In the genomic region with DNA sequence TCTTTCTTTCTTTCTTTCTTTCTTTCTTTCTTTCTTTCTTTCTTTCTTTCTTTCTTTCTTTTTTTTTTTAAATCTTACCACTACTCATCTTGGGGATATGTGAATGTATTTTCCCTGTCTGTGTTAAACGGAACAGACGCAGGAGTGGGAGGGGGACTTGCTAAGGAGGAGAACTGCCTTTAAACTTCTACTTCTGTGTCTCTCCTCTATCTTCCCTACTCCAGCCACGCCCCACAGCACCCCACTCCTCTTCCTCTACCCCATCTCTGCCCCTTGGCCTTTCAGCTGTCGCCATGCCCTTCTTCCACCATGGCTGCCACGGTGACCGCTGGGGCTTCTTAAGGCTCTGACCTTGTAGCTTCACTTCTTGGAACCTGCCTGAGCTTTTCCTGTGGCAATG, we compare ENCODE assay signal across 13 mouse cellular contexts. TPM values are rescaled to one million over a fixed set of nuclear protein-coding genes. Genes with fewer than 3 reads are reported as not detected.
DNase-seq lines count a peak whose midpoint lies in the region; ATAC-seq and TF ChIP-seq lines count a peak whose summit lies in the region.
"Had no signal": no experiment of that assay in that cellular context is flagged by ENCODE, and none has a peak within 500 bp of the region (broad histone marks: within the 10 kb centered on the region; RNA-seq: fewer than 3 reads in every experiment).

No protein-coding gene starts in this region.

- 62% methylated on average over 6 of the region's 6 CpGs for WGBS in liver, embryonic 11.5 days
- WGBS in embryonic facial prominence, embryonic 12.5 days: 67% methylated on average over 6 of the region's 6 CpGs
- 52% methylated on average over 6 of the region's 6 CpGs for WGBS in intestine, embryonic 15.5 days
- 49% methylated on average over 6 of the region's 6 CpGs for WGBS in liver, postnatal 0 days (ENCODE audit: insufficient replicate concordance)

- peak overlapping the region; percentile 13; the same call in 1 of the 2 replicates for H3K9ac ChIP-seq in liver, embryonic 11.5 days (ENCODE audit: low read depth, low read length)
- H3K9ac ChIP-seq in embryonic facial prominence, embryonic 12.5 days: no peak overlapping the region
- no peak overlapping the region for H3K9ac ChIP-seq in intestine, embryonic 15.5 days
- no peak overlapping the region for H3K9ac ChIP-seq in liver, postnatal 0 days (replicated peaks)
- H3K9ac ChIP-seq: forebrain, embryonic 15.5 days; kidney, embryonic 15.5 days; neural tube, embryonic 13.5 days had no signal

- H3K9me3 ChIP-seq in liver, embryonic 11.5 days (ENCODE audit: control insufficient read depth, low read length): no peaks in the 10 kb centered on the region
- H3K9me3 ChIP-seq in embryonic facial prominence, embryonic 12.5 days: no peaks in the 10 kb centered on the region
- no peaks in the 10 kb centered on the region for H3K9me3 ChIP-seq in intestine, embryonic 15.5 days
- H3K9me3 ChIP-seq in liver, postnatal 0 days (ENCODE audit: low read length): no peaks in the 10 kb centered on the region
- H3K9me3 ChIP-seq: forebrain, embryonic 15.5 days; kidney, embryonic 15.5 days; megakaryocyte, embryonic 14.5 days; neural tube, embryonic 13.5 days had no signal

- peak overlapping the region; percentile 64 for H3K27ac ChIP-seq in liver, embryonic 11.5 days (ENCODE audit: low read depth, low read length)
- H3K27ac ChIP-seq in embryonic facial prominence, embryonic 12.5 days: 0 out of 2 replicates have a peak overlapping the region, but pooled peaks have one; percentile 51
- peak overlapping the region; percentile 69 for H3K27ac ChIP-seq in intestine, embryonic 15.5 days
- no peak overlapping the region for H3K27ac ChIP-seq in liver, postnatal 0 days (ENCODE audit: low read depth)
- H3K27ac ChIP-seq: forebrain, embryonic 15.5 days had no signal

- H3K27me3 ChIP-seq in liver, embryonic 11.5 days (replicated peaks; ENCODE audit: control insufficient read depth, insufficient read depth, low read length): no peaks in the 10 kb centered on the region
- no peaks in the 10 kb centered on the region for H3K27me3 ChIP-seq in embryonic facial prominence, embryonic 12.5 days
- H3K27me3 ChIP-seq in intestine, embryonic 15.5 days (replicated peaks): no peaks in the 10 kb centered on the region
- no peaks in the 10 kb centered on the region for H3K27me3 ChIP-seq in liver, postnatal 0 days (ENCODE audit: insufficient read depth, low read length)

- TF ChIP-seq EP300 in liver, postnatal 0 days (IDR thresholded peaks at IDR 0.05; ENCODE audit: low read depth): no peak

- no peak overlapping the region for H3K4me3 ChIP-seq in liver, embryonic 11.5 days (ENCODE audit: low read depth, low read length)
- no peak overlapping the region for H3K4me3 ChIP-seq in embryonic facial prominence, embryonic 12.5 days
- H3K4me3 ChIP-seq in intestine, embryonic 15.5 days (replicated peaks): no peak overlapping the region
- no peak overlapping the region for H3K4me3 ChIP-seq in liver, postnatal 0 days (ENCODE audit: low read depth, low read length)
- H3K4me3 ChIP-seq: forebrain, embryonic 15.5 days; neural tube, embryonic 13.5 days had no signal

- no peak for ATAC-seq in liver, embryonic 11.5 days (replicated peaks; ENCODE audit: low FRiP score)
- ATAC-seq in embryonic facial prominence, embryonic 12.5 days (ENCODE audit: insufficient number of reproducible peaks, insufficient read depth, low FRiP score, low TSS enrichment): no peak
- ATAC-seq in intestine, embryonic 15.5 days: no peak
- no peak for ATAC-seq in liver, postnatal 0 days

- H3K4me2 ChIP-seq in liver, embryonic 11.5 days: no peak overlapping the region
- H3K4me2 ChIP-seq in embryonic facial prominence, embryonic 12.5 days (replicated peaks): no peak overlapping the region
- H3K4me2 ChIP-seq in intestine, embryonic 15.5 days (replicated peaks): no peak overlapping the region
- peak overlapping the region; percentile 68; the same call in 1 of the 2 replicates for H3K4me2 ChIP-seq in liver, postnatal 0 days (ENCODE audit: low read depth, low read length)

- no peak for TF ChIP-seq CTCF in liver, postnatal 0 days (IDR thresholded peaks at IDR 0.05; ENCODE audit: low read depth)

- DNase-seq in liver, embryonic 11.5 days (ENCODE audit: low spot score): no peak
- DNase-seq in liver: no peak
- no peak for DNase-seq in liver, postnatal 0 days
- no peak for DNase-seq in cerebellum, adult 11-12 months
- DNase-seq in left cerebral cortex, adult 8-10 months (ENCODE audit: low spot score in 2 of 2): no peak

- no peaks in the 10 kb centered on the region for H3K36me3 ChIP-seq in liver, embryonic 11.5 days (ENCODE audit: control insufficient read depth, insufficient read depth, low read length)
- no peaks in the 10 kb centered on the region for H3K36me3 ChIP-seq in embryonic facial prominence, embryonic 12.5 days
- no peaks in the 10 kb centered on the region for H3K36me3 ChIP-seq in intestine, embryonic 15.5 days
- no peaks in the 10 kb centered on the region for H3K36me3 ChIP-seq in liver, postnatal 0 days (replicated peaks; ENCODE audit: insufficient read depth, low read length)
- H3K36me3 ChIP-seq: forebrain, embryonic 15.5 days; kidney, embryonic 15.5 days; neural tube, embryonic 13.5 days had no signal

- H3K4me1 ChIP-seq in liver, embryonic 11.5 days (replicated peaks; ENCODE audit: control insufficient read depth, insufficient read depth, low read length): peaks cover 54% of the 10 kb centered on the region
- H3K4me1 ChIP-seq in embryonic facial prominence, embryonic 12.5 days: peaks cover 54% of the 10 kb centered on the region
- H3K4me1 ChIP-seq in intestine, embryonic 15.5 days (replicated peaks): peaks cover 63% of the 10 kb centered on the region
- H3K4me1 ChIP-seq in liver, postnatal 0 days (ENCODE audit: insufficient read depth): peaks cover 36% of the 10 kb centered on the region

RNA-seq across cellular contexts. Expression of a gene that starts 14.2 kb away (rescaled TPM):
- polyA plus RNA-seq in liver, embryonic 11.5 days (2014; fragmentation: Nextera tagmentation; extraction: Ambion mirVana): 744 and 770 TPM in 2 replicates
- polyA plus RNA-seq in embryonic facial prominence, embryonic 12.5 days (2016; fragmentation: Nextera tagmentation; extraction: Ambion mirVana): 316 and 347 TPM in 2 replicates
- 364 and 395 TPM in 2 replicates for polyA plus RNA-seq in intestine, embryonic 15.5 days (2015; fragmentation: Nextera tagmentation; extraction: Ambion mirVana)
- 50.7 and 52.1 TPM in 2 replicates for polyA plus RNA-seq in liver, postnatal 0 days (2015; fragmentation: Nextera tagmentation; extraction: Ambion mirVana)
- total RNA-seq in left cerebral cortex, adult 8-10 months (2022): 10 to 100 TPM; 12.6 to 16.4 (median 13.7) TPM
- total RNA-seq: liver, adult 2 months had no signal
- polyA plus RNA-seq: C2C12 had no signal
